Mouse (Mus musculus) lung, embryonic 14.5 days (tissue): ENCODE measurements at regions not wholly inside any gene's neighbourhood (a gene's known extent, or its start where the extent isn't known, plus 50 kb on each side); places are given as distances from the start of the nearest gene placed in this dataset.

Experiments used
- ATAC-seq: fragments of 200-750 bp; cut with Nextera tagmentation; 2 replicates; pipeline ENCODE4 v1.8.0; 2017; ENCODE audit warnings: mild to moderate bottlenecking, moderate TSS enrichment, moderate library complexity; ENCODE audit not compliant: insufficient read depth
- DNase-seq: peaks from one replicate; pipeline ENCODE4 v3.0.0-alpha.2; 2015
- H3K27ac ChIP-seq: fragments of 300-500 bp; sonication (generic); 2 replicates; pipeline ENCODE4 v1.5.1; 2014; ENCODE audit warnings: low read depth, mild to moderate bottlenecking, moderate library complexity
- H3K27me3 ChIP-seq: fragments of 300-500 bp; sonication (generic); 2 replicates; pipeline ENCODE4 v1.6.1; 2014; ENCODE audit warnings: low read length, control low read depth; ENCODE audit not compliant: insufficient read depth
- H3K36me3 ChIP-seq: fragments of 300-500 bp; sonication (generic); 2 replicates; pipeline ENCODE4 v1.6.1; 2014; ENCODE audit warnings: control low read depth; ENCODE audit not compliant: insufficient read depth
- H3K4me1 ChIP-seq: fragments of 300-500 bp; sonication (generic); 2 replicates; pipeline ENCODE4 v1.6.1; 2014; ENCODE audit warnings: antibody characterized with exemption, control low read depth; ENCODE audit not compliant: insufficient read depth
- H3K4me2 ChIP-seq: fragments of 300-500 bp; sonication (generic); 2 replicates; pipeline ENCODE4 v1.6.1; 2014; ENCODE audit warnings: mild to moderate bottlenecking
- H3K4me3 ChIP-seq: fragments of 300-500 bp; sonication (generic); 2 replicates; pipeline ENCODE4 v1.5.1; 2014; ENCODE audit warnings: low read depth, low read length
- H3K9ac ChIP-seq: fragments of 300-500 bp; sonication (generic); 2 replicates; pipeline ENCODE4 v1.6.1; 2014
- H3K9me3 ChIP-seq: fragments of 300-500 bp; sonication (generic); 2 replicates; pipeline ENCODE4 v1.6.1; 2016; ENCODE audit warnings: low read depth, low read length, control low read depth
- CTCF ChIP-seq: IDR thresholded peaks from 2 replicates; pipeline ENCODE4 v1.5.1; 2016; ENCODE audit warnings: antibody characterized with exemption, low read depth
- WGBS: fragments of 180-500 bp; shearing (Covaris S2); extraction: QIAGEN DNeasy Blood & Tissue Kit; methylation state at CpG from one replicate; pipeline ENCODE4 v1.1.7; 2014; 5-methylcytosine and 5-hydroxymethylcytosine counted together

DNA sequence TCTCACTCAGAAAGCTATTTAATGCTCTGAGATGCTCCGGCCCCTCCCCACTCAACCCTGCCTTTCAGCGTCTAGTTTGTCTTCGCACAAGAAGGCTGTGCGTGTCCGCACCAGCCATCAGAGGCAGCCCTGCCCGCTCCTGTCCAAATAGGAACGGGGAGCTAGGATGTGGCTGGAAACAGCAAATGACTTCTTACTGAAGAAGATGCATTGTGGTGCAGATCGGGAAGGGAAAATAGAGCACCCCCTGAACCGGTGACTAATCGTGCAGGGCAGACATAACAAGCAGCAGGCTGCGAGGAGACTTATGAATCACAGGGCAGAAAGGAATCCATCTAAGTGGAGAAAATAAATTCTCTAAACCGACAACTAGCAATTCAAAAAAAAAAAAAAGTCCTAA is 324.5 kb upstream of the Runx1 start:
- DNase-seq (peak; percentile 44), ATAC-seq (no peak)
- 33% methylated on average over 12 of the region's 12 CpGs for WGBS
- H3K4me3 ChIP-seq, result no peak overlapping the region
- no peak overlapping the region for H3K9ac ChIP-seq
- no peaks in the 10 kb centered on the region for H3K27me3 ChIP-seq
- no peak overlapping the region for H3K27ac ChIP-seq
- no peaks in the 10 kb centered on the region for H3K9me3 ChIP-seq
- no peak for TF ChIP-seq CTCF
- peak overlapping the region; percentile 29; the same call in 1 of the 2 replicates for H3K4me2 ChIP-seq
- H3K4me1 ChIP-seq, result peaks cover 3% of the 10 kb centered on the region; the same call in 1 of the 2 replicates
- no peaks in the 10 kb centered on the region for H3K36me3 ChIP-seq

DNA sequence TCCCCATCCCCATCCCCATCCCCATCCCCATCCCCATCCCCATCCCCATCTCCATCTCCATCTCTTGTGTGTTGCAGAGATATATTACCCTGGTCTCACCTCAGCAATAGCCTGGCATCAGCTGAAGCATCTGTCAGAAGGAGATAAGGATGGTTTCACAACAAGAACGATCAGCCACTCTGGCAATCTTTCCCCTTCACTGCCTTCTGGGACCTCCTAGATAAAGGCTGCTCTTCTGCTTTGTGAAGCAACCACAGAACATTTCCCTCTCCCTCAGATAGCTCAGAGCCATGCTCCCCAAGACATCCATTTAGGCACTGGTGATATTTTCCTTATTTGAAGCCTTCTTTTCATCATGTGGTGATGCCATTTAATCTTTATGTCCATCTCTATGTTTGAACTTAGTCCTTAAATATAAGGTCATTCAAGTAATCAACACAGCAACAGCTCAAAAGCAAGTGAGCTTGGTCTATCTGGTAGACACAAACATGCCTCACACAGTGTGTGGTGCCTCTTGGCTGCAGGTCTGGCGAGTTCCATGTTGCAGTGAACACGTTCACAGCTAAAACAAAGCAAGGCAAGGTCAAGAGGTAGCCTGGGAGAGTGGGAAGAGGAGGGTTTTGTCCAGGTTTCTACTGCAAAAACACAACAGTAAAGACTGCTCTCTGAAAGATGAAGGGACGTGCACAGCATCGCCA is 321.7 kb upstream of the Runx1 start:
- Histone ChIP-seq H3K4me1 (no peaks in the 10 kb centered on the region), H3K9me3 (no peaks in the 10 kb centered on the region), H3K9ac (no peak overlapping the region), H3K27ac (no peak overlapping the region), H3K36me3 (no peaks in the 10 kb centered on the region), H3K4me2 (no peak overlapping the region), H3K27me3 (no peaks in the 10 kb centered on the region), H3K4me3 (no peak overlapping the region)
- TF ChIP-seq CTCF, result no peak
- no peak for ATAC-seq
- WGBS, result 59% methylated on average over 5 of the region's 5 CpGs
- DNase-seq, result no peak

DNA sequence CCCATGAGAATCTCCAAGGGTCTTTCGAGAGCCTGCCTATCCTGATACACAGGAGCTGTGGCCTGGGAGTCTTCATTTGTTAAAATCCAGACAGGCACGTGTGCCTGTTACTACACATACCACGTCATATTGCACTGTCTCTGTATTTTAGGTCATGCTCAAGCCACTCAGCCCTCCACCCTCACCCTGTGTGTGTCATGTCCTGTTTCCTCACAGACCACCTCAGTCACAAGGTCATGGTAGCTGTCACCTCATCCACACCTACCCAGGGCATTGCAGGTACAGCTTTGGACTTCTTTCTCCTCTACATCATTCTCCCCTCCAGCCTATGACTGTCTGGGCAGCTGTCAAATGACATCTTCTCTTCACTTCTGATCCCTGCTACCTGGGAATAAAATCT is 320.9 kb upstream of the Runx1 start:
- ATAC-seq, result no peak
- Histone ChIP-seq H3K9me3 (no peaks in the 10 kb centered on the region), H3K36me3 (no peaks in the 10 kb centered on the region), H3K4me2 (no peak overlapping the region), H3K27ac (no peak overlapping the region), H3K27me3 (no peaks in the 10 kb centered on the region), H3K4me3 (no peak overlapping the region), H3K9ac (no peak overlapping the region), H3K4me1 (no peaks in the 10 kb centered on the region)
- 65% methylated on average over 3 of the region's 3 CpGs for WGBS
- no peak for TF ChIP-seq CTCF
- no peak for DNase-seq

DNA sequence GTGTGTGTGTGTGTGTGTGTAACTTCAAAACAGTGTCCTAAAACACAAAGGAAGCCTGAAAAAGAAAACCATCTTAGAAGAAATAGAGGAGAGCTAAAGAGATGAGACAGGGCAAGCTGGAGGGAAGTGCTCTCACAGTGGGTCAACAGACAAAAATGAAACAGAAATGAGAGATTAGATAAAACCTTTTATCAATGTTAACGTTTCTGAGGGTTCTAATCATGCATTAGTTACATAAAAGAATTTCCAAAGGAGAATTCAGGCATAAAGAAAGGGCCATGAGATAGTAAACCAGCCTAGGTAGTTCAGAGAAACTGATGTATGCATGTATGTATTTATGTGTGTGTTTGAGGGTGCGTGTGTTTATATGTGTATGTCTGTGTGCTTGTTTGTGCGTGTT is 319.7 kb upstream of the Runx1 start:
- ATAC-seq, result no peak

DNA sequence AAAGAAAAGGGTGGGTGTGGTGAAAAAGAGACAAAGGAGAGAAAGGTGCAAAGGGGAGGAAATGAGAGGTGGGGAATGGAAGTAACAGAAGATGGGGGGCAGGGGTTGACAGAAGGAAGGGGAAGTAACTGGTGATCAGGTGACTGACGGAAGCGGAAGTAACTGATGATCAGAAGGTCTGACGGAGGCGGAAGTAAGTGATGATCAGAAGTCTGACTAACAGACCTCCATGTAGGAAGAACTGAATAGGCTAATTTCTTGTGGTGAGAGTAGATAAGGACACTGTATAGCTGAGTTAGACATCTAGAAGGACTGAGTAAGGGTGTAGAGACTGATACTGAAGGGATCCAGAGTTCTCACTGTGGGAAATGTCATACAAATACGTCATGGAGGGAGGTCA is 318.1 kb upstream of the Runx1 start:
- 91% methylated on average over 5 of the region's 5 CpGs for WGBS
- DNase-seq (no peak), ATAC-seq (no peak)

More for the DNA sequence above, 319.7 kb upstream of the Runx1 start:
- Histone ChIP-seq H3K27ac (no peak overlapping the region), H3K36me3 (no peaks in the 10 kb centered on the region), H3K4me1 (no peaks in the 10 kb centered on the region), H3K4me2 (no peak overlapping the region), H3K27me3 (no peaks in the 10 kb centered on the region), H3K9me3 (no peaks in the 10 kb centered on the region), H3K9ac (no peak overlapping the region), H3K4me3 (no peak overlapping the region)
- 63% methylated on average over 3 of the region's 3 CpGs for WGBS
- TF ChIP-seq CTCF, result no peak
- DNase-seq, result no peak

DNA sequence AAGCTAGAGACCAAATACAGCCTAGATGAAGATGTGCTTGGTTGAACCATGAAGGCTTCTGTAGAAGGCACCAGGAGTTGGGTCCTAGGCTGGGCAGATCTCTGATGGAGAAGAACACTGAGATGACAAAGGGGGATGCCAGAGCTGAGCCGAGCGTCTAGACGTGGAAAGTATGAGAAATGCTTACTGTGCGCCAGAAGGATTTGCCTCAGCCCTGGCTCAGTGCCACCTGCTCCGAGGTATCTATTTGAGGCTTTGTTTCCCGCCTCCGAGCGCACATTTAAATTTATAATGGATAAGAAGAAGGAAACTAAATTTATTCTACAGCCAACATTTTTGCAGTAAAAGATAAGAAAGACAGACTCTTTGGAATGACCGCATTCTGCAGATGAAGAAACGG is 317.2 kb upstream of the Runx1 start:
- Histone ChIP-seq H3K4me3 (no peak overlapping the region), H3K9me3 (no peaks in the 10 kb centered on the region), H3K36me3 (no peaks in the 10 kb centered on the region), H3K9ac (no peak overlapping the region), H3K27ac (no peak overlapping the region), H3K4me2 (no peak overlapping the region), H3K4me1 (no peaks in the 10 kb centered on the region), H3K27me3 (no peaks in the 10 kb centered on the region)
- no peak for ATAC-seq
- no peak for TF ChIP-seq CTCF
- 62% methylated on average over 10 of the region's 10 CpGs for WGBS
- peak; percentile 55 for DNase-seq

More for the DNA sequence above, 318.1 kb upstream of the Runx1 start:
- Histone ChIP-seq H3K4me2 (no peak overlapping the region), H3K27me3 (no peaks in the 10 kb centered on the region), H3K4me1 (no peaks in the 10 kb centered on the region), H3K27ac (no peak overlapping the region), H3K9ac (no peak overlapping the region), H3K4me3 (no peak overlapping the region), H3K36me3 (no peaks in the 10 kb centered on the region), H3K9me3 (no peaks in the 10 kb centered on the region)
- TF ChIP-seq CTCF, result no peak

DNA sequence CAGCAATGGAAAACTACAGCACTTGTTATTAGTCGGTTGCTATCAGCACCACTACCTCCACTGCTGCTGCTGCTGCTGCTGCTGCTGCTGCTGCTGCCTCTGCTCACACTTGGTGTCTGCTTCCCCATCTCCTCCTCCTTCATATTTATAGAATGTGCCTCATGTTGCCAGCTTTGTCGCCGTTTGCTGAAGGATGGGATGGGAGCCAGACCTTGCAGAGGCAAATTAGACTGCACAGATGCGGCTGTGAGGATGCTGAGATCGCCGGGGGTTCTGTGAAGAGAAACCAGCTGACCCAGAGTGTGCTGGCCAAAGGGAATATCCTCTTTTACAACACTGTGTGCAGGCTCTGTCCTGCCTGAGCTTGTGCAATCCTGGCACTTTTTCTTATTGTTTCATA is 316.0 kb upstream of the Runx1 start:
- ATAC-seq (no peak), DNase-seq (peak; percentile 17)
- H3K9ac ChIP-seq, result no peak overlapping the region
- no peaks in the 10 kb centered on the region for H3K9me3 ChIP-seq
- no peak overlapping the region for H3K27ac ChIP-seq
- no peak for TF ChIP-seq CTCF
- H3K4me2 ChIP-seq, result no peak overlapping the region
- H3K36me3 ChIP-seq, result no peaks in the 10 kb centered on the region
- H3K4me1 ChIP-seq, result no peaks in the 10 kb centered on the region
- no peaks in the 10 kb centered on the region for H3K27me3 ChIP-seq
- 56% methylated on average over 6 of the region's 6 CpGs for WGBS
- H3K4me3 ChIP-seq, result no peak overlapping the region
